Mouse (Mus musculus): ENCODE data around the gene Wnk3. TPM values are rescaled to one million over a fixed set of nuclear protein-coding genes. Genes with fewer than 3 reads are reported as not detected.
A peak's percentile ranks its signal among the peaks of the same experiment; 100 is the strongest.

Wnk3 gene
- polyA plus RNA-seq, 1 experiment from 2014 or later, result 1.0 TPM

GRCm38 (mm10) chrX:151345333-151346125 is 147.7 kb downstream of the Wnk3 start:
- H3K4me2 ChIP-seq, result peak overlapping the region; percentile 77
- no peaks in the 10 kb centered on the region for H3K9me3 ChIP-seq
- H3K36me3 ChIP-seq, result no peaks in the 10 kb centered on the region
- peak overlapping the region; percentile 76 for H3K4me3 ChIP-seq
- WGBS, result 33% methylated on average over 11 of the region's 11 CpGs
- H3K9ac ChIP-seq, result peak overlapping the region; percentile 85
- peaks cover 16% of the 10 kb centered on the region; the same call in 1 of the 2 replicates for H3K27me3 ChIP-seq (replicated peaks)
- no peak overlapping the region for H3K27ac ChIP-seq (replicated peaks)
- no peak for ATAC-seq (ENCODE audit: extremely low read depth, insufficient number of reproducible peaks, low FRiP score, low TSS enrichment)
- peaks cover 19% of the 10 kb centered on the region for H3K4me1 ChIP-seq

DNA sequence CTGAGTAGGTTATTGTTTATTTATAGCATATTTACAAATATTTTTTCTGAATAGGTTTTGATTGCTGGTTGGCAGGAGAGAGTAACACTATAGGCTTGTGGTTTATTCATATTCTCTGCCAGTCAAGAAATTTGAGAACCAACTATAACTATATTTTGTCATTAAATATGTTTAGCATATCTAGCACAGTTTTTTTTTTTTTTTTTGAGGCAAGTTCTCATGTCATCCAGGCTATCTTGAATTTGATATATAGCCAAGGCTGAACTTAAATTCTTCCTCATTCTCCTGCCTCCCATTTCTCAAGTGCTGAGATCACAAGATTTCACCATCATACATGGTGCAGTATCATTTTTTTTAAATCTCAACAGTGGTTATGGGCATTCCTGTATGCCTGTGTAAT is 149.4 kb downstream of the Wnk3 start:
- H3K4me2 ChIP-seq, result no peak overlapping the region
- H3K4me3 ChIP-seq, result no peak overlapping the region
- no peak overlapping the region for H3K9ac ChIP-seq
- H3K27me3 ChIP-seq (replicated peaks), result 0 out of 2 replicates have a peak, but pooled peaks cover 5% of the 10 kb centered on the region
- H3K9me3 ChIP-seq, result no peaks in the 10 kb centered on the region
- no peaks in the 10 kb centered on the region for H3K36me3 ChIP-seq
- H3K4me1 ChIP-seq, result peaks cover 19% of the 10 kb centered on the region
- ATAC-seq (ENCODE audit: extremely low read depth, insufficient number of reproducible peaks, low FRiP score, low TSS enrichment), result no peak
- H3K27ac ChIP-seq (replicated peaks), result no peak overlapping the region

- no peaks in the 10 kb centered on the region for H3K9me3 ChIP-seq
- H3K4me1 ChIP-seq, result peaks cover 19% of the 10 kb centered on the region
- H3K27ac ChIP-seq (replicated peaks), result no peak overlapping the region
- 0 out of 2 replicates have a peak, but pooled peaks cover under 1% of the 10 kb centered on the region for H3K27me3 ChIP-seq (replicated peaks)
- no peak overlapping the region for H3K4me2 ChIP-seq
- no peaks in the 10 kb centered on the region for H3K36me3 ChIP-seq
- no peak overlapping the region for H3K4me3 ChIP-seq
- no peak for ATAC-seq (ENCODE audit: extremely low read depth, insufficient number of reproducible peaks, low FRiP score, low TSS enrichment)
- 88% methylated on average over 5 of the region's 5 CpGs for WGBS
- H3K9ac ChIP-seq, result no peak overlapping the region
These were observed 151.4 kb downstream of the Wnk3 start for GRCm38 (mm10) chrX:151349322-151349721.

Other genes with a start within 250 kb of the Wnk3 start
- gene Gnl3l, start 180.8 kb upstream of the Wnk3 start, polyA plus RNA-seq (2015; fragmentation: Nextera tagmentation; extraction: Ambion mirVana), result 22.4 and 23.3 TPM in 2 replicates
- gene Fgd1, start 151.9 kb upstream of the Wnk3 start, polyA plus RNA-seq (2015; fragmentation: Nextera tagmentation; extraction: Ambion mirVana), result 6.4 and 6.9 TPM in 2 replicates
- 16.7 and 20.0 TPM in 2 replicates for gene Tsr2, start 101.5 kb upstream of the Wnk3 start, polyA plus RNA-seq (2015; fragmentation: Nextera tagmentation; extraction: Ambion mirVana)
- gene Fam120c, start 146.1 kb downstream of the Wnk3 start, polyA plus RNA-seq (2015; fragmentation: Nextera tagmentation; extraction: Ambion mirVana), result 2.8 and 2.9 TPM in 2 replicates

Data from heart, embryonic 13.5 days (tissue).